Mouse (Mus musculus) retina, postnatal 1 day (tissue): ENCODE data around the gene Espnl.

Experiments used
- DNase-seq: peaks from one replicate; pipeline ENCODE4 v3.0.0-alpha.2; 2012

The Espnl gene

DNA sequence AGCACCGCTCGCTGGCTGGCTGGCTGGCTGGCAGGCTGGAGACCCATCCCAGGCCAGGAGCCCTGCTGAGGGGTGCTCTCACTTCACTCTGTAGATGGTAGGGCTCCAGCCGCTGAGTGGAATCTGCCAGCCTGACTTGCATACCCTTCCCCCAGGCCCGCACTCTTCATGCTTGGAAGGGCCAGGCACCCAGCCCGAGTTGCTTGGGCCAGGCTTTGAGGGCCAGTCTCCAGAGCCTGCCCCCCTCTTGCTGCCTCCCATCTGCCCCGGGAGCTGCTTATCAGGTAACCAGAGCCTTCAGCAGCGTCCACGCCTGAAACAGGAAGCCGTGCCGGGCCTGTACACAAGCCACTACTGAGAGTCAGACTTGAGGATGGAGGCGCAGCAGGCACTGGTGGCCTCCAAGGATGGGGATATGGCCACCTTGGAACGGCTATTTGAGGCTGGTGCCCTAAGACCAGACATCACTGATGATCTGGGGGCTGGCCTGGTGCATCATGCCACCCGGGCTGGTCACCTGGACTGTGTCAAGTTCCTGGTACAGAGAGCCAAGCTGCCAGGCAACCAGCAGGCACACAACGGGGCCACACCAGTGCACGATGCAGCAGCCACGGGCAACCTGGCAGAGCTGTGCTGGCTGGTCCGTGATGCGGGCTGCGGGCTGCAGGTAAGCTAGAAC is at the start of gene Espnl:
TSS of gene Espnl (plus strand) at position 316 of the 679 bp plus-strand sequence.
- DNase-seq: no peak

DNA sequence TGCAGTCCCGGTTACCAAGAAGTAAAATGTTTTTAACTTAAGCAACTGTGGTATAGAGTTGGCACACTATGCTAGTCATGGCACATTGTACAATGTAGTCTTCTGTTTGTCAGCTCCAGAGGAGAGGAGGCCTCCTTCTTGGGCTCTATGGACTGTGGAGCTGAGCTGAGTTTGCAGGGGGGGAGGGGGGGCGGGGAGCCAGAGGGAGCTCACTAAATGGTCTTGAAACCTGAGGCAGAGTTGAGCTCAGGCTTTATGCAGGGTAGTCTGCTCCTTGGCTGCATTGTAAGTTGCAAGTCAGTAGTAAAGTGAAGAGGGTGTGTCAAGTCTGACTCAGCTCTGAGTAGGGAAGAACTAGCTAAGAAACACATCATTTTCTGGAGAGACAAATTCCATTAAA is 49.6 kb upstream of the Espnl start:
- no peak for DNase-seq

DNA sequence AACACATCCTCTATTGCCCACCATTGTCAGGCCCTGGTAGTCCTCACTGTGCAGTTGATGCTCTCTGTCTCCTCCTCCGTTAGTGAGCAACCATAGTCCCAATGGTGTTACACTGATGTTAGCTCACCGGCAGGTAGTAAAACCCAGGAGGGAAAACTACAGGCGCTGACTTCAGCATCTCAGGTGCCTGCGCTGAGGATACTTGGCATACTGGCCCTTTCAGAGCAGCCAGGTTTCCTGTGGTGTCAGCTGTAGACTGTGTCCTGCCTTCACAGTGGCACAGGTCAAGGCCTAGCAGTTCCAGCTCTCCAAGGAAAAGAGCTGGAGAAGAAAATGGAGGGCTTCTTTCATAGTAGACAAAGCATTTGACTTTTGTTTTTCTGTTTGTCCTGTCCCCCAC is 45.3 kb upstream of the Espnl start:
- DNase-seq: no peak

DNA sequence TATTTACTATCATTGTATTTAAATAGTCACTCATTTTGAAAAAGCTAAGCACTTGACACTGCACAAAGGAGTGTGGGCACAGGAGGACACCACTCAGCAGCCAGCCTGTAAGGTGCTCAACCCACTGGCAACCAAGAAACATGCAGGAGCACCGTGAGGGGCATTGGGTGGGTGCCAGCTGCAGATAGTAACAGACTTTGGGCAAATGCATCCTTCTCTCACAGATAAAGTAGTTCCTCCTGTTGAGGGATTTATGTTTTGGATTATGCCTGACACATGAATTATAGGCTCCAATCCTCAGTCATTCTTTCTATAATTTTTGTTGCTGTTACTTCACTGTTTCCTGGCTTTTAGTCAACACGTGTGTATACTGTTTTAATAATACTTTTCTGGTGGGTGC is 44.4 kb upstream of the Espnl start:
- DNase-seq: no peak

DNA sequence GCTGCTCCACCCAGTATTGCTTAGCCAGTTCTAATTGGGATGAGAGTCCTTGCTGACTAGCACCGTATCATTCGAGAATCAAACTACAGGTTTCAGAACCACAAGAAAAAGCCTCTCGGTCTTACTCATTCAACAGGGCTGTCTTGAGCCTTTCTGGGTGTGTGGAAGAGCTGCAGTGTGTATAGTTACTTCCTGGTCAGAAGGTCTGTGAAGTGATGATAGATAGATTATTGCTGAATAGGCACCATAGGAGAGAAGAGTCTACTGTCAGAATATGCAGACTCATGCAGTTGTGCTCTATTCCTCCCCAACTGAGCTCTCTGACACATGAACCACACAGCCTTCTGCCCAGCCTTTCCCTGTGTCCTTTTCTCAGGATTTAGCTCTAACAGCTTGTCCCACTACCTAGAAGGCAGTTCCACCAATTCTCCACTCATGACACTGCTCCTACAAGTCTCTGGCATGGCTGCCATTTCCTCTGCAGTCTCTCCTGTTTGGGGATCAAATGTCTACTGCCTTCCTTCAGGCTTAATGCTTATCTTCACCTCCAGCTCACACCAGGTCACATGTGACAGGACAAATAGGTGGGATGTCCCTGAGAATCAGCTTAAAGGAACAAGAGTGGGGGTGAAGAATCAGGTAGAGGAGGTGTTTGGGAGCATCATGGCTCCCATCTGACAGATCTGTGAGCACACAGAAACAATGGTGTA is 43.3 kb upstream of the Espnl start:
- no peak for DNase-seq

DNA sequence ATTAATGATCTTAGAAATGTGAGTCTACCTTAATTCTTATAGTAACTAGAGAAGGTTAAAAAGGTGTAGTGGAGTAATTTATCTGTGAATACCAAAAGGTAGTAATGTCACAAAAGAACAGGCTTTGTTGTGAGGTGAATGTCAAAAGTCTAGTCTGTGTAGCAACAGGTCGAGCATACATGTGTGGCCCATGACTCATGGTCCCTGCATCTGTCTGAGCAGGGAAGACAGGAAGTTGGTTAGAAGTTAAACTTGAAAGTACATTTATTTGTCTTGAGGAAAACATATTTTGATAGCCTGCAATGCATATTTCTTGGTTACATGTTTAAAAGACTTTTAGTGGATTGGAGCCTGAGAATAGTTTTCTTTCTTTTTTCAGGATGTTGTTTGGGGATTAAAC is 42.7 kb upstream of the Espnl start:
- no peak for DNase-seq

DNA sequence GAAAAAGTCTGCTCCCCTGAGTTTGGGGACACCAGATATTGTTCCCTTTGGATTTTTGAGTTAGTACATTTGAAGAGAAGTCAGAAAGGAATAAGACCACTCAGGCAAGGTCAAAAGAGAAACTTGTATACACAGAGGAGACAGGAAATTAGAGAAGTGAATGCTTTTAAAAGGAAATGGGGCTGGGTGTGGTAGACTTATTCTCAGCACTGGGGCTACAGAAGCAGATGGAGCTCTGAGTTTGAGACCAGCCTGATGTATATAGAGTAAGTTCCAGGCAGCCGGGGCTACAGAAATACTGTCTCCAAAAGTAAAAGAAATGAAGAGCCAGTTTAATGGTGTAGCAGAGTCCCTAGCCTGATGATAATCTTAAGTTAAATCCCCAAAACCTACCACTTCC is 39.3 kb upstream of the Espnl start:
- DNase-seq: no peak

DNA sequence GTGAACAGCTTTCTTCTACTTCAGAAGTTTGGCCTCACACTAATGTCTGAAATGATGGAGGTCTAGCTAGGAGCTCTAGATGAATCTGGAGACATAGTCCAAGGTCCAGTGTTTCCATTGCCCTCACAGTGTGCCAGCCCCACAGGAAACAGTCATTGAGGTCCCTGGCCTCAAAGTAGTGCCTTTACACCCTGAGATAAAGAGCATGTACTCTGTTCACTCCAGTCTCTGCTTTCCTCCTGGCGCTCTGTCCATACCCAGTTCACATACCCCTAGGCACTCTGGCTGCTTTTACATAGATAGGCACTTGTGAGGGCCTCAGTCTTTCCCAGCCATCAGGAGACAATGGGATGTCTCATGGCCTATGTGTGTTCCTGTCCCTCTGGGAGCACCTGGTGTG is 32.5 kb upstream of the Espnl start:
- DNase-seq: no peak

DNA sequence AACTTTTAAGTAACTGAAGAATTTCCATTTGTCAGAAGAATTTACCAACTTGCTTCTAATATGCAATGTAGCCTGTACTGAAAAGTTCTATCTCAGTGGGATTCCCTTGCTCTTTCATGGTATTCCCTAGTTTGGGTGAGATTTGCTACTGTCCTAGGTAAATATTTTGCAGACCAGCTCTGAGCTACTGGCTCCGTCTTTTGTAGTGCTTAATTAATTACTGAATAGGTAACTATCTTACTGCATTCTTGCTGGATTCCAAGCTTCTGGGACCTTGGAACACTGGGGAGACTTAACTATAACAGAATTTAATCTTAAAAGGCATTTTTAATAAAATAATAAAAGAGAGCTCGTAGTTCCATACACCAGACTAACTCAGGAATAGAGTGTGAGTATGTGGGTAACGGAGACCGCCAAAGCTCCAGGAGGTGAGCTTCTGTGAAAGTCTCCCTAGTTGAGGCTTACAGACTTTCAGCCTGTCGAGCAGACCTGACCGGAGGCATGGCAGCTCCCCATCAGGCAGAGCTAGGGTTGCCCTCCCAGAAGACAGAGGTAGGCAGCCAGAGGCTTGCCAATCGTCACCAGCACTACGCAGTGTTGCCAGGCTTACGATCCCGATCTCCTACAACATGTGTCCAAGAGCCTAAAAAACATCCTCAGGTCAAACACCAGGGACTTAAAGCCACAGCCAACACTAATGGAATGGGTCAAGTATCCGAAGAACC is 29.6 kb upstream of the Espnl start:
- no peak for DNase-seq

DNA sequence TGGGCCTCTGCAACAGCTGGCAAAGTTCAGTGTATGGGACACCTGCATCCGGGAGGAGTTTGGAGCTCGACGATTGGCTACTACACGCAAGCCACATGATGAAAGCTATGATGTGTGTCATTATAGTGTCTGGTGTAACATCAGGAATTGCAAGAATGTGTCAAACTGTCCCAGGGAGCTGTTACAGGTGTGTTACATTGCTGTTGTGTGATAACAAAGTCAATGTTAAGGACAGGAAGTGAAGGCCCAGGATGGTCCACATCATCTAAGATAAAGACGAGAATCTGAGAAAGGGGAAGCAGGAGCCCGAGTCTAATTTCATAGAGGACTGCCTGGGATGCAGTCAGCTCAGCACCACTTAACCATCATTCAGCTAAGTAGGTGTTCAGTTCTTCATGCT is 26.3 kb upstream of the Espnl start:
- no peak for DNase-seq

DNA sequence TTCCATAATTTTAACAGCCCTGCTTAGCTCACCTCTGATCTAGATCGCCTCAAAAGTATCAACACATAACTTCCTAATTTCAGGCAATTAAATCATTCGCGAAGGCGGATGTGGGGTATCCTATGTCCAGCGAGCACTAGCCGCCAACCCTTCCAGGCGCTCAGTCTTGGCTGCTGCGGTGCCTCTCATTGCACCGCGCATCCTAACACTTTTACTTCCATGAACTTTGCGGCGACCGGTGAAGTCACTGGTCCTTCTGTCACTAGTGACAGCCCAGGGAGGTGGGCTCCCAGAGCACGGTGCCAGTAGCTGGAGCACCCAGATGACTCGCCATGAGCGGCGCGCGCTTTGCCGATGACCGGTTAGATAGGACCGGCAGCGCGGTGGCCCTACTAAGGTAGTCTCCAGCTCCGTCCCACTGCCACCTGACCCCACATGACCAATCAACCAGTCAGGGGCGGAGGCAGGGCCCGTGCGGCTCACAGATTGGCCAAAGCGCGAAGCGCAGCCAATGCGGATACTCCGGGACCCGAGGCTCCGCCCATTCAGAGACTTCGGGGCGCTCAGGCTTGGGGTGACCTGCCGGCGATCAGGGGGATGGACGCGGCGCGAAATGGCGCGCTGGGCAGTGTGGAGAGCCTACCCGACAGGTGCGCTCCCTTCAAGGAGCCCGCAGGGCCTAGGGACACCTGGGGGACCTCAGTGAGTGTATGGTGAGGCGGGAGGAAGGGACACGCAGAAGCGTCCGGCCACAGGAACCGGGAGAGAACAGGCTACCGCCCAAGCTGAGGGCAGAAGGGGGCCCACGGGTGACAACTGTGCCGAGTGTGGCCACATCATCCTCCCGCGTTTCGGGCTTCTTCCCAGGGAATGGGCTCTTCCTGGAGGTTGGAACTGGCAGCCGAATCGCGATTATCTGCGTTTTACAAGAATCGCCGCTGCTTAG is 23.8 kb upstream of the Espnl start, which contains the start of gene Scly:
TSS of gene Scly (plus strand) at position 540 of the 946 bp plus-strand sequence.
- peak; percentile 96 for DNase-seq

DNA sequence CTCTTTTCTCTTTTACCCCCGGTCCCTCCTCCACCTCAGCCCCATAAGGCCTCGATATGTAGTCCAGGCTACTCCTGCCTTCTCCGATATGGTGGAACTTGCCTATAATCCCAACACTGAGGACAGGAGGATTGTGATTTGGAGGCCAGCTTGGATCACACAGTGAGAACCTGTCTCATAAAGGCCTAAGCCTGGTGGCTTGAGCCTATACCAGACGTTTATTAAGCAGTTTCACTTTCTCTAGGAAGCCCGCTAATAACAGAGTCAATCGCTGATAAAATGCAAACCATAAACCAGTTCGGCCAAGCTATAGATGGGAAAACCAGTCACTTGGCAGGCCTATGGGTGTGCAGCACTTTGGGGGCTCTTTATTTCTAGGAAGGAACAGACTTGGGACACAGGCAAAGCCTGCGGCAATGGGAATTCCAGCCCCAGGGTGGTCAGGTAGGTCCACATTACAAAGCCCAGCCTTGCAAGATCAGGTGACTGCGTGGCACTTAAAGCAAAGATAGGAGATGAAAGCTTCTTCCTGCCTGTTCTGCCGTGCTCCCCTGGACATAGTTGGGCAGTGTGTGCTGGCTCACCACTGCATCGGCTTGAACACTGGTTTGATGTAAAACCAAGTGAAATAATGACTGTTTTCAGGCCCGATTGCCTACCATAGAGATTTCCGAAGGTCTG is 22.7 kb upstream of the Espnl start:
- DNase-seq: no peak

DNA sequence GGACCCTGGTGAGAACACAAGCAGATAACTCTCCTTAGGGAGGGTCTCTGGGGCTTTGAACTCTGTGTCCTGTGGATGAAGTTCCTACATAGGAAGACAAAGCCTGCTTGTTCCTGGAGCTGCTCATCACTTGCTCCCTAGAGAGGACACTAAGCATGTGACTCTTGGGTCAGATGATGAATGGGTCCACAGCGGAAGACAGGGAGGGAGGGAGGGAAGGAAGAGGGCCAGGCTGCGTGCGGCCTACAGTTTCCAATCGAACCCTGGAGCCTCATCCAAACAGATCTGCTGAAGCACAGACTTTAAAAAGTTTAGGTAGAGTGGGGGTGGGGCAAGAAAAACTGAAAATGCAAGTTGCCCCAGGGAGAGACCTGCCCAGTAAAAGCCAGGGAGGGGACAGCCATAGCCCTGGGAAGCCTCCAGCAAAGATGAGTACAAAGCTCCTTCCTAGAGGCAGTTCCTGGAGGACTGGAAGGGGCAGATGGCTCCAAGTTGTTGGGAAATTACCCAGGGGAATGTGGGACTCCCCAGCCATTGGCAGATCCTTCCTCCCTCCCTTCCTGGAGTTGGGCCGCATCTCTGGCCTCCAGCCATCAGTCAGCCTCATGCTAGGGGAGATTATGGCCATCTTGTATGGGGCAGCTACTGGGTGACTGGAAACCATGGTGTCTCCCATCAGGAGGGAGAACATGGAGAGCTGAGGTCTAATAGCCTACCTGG is 22.0 kb upstream of the Espnl start:
- DNase-seq: no peak

DNA sequence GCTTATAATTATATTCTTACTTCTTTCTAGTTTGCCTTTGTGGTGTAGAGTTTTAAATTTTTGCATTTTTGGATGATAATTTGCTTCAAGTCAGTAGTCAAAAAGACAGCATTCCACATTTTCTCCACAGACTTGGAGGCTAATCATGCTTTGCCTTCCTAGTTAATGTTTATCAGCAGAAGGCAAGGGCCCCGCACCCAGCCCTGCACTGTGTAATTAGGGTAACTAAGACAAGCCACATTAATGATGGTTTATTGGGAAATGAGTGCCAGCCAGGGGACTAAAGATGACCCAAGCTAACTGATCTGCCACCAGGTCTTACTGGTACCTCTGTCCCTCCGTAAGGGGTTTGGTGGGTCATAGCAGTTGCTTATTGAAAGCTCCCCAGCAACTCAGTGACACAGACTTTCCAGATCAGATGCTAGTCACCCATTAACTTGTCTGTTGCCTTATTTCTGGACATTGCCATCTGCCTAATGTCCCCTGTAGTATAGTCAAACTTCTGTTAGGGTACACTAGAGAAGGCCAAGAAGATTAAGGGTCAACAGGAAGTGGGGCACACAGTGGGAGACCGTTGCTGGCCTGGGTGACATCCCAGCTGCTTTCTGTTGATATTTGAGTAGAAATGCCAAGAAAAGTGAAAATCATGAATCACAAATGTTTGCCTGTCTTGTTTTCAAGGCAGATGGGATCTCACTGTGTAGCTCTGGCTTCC is 20.5 kb upstream of the Espnl start:
- no peak for DNase-seq

DNA sequence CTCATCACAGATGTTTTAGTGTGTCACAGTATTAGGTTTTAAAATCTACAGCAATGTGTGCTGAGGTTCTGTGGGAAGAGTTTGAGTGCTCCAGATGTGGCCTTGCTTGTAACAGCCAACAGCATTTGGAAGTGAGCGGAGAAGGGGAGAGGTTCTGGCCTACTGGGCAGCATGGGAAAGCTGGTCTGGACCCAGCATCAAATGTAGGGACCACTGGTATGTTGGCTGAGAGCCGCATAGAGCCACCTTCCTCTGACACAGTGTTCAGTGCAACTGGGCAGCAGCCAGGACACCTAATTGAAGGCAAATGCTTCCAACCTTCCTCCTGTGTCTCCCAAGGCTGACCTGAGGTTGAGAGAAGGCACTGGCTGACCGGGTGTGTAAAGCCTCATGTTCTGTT is 19.9 kb upstream of the Espnl start:
- DNase-seq: no peak

DNA sequence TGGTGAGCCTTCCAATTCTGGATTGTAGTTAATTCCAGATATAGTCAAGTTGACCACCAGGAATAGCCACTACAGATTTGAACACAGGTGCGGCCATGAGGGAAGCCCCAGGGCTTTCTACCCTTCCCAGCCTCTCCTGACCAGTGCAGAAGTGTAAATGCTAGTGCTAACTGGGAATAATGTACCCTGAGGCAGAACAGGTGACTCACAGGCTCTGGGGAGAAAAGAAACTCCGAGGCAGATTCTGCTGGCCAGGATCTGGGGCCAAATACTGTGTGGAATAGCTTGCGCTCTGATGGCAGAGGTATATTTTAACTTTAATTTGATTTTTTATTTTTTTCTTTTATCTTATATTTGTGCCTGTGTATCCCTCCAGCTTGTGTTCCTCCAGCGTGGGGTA is 17.3 kb upstream of the Espnl start:
- no peak for DNase-seq

DNA sequence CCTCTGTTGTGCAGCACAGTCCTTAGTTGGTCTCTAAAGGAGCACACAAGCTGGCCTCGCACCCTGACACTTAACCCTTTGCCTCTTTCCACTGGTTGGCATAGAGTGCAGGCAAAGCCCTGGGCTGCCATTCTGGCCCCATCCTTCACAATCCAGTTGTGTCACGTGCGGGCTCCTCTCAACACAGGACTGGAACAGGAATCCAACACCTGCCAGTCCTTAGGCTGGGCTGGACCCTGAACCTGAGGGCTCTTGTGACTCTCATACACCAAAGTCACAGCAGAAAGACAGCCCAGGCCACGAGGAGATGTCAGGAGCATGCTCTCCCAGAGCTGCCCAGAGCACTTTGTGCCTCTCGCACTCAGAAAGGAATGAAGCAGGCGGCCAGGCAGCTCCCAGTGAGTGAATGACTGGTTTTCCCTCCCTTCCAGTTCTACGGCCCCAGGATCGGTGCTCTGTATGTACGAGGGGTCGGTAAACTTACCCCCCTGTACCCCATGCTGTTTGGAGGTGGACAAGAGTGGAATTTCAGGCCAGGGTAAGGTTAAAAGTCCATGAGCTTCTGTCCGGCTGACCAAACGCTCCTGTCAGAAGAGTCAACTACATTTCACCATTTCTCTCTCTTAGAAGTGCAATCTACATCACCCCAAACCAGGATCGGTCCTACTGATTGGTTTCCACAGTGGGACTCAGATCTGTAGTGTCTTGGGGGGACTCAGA is 12.3 kb upstream of the Espnl start:
- no peak for DNase-seq

DNA sequence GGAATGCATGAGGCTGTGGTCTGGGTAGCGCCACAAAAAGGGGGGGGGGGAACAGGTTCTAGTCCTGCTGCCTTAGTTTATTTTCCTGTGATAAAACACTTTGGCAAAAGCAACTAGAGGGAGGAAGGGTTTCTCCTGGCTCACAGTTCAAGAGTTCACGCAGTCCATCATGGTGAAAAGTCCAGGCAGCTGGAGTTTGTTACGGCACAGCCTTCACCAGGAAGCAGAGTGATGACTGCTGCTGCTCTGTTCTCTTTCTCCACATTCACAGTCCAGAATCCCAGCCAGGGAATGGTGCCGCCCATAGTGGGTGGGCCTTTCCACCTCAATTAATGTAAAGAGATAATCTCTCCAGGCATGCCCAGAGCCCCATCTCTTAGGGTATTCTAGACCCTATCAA is 9.6 kb upstream of the Espnl start:
- no peak for DNase-seq

DNA sequence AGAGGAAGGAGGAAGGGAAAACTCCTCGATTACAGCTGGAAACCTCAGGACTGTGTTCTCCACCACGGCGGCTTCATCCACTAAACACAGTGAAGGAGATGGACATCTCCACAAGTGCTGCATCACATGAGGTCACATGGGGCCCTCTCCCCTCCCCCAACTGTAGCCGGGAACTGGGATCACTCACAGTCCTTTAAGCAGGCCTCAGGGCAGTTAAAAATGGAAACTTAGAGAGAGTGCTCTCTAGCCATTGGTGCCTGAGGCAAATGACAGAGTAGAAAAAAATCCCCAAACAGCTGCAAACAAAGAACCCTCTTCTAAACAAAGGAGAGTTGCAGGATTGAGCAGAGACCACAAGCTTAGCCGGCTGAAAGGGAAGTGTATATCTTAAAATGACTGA is 8.6 kb upstream of the Espnl start:
- peak; percentile 49 for DNase-seq

DNA sequence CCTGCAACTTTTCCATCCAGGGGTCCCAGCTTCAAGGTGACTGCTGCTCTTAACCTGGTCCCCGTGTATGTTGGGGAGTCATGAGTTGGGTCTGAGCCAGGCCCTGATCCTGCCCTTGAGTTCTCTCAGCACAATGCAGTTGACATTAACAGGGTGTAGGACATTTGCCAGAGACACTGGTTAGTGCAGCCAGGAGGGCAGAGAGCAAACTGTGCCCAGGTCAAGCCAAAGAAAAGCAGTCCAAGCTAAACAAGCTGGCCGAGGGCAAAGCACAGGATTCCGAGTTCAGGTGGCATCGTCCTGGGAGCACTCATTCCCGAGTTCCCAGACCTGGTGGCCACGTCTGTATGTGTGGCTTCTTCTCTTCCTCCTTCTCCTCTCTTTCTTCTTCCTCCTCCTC is 4.2 kb upstream of the Espnl start:
- DNase-seq: no peak
